Mouse (Mus musculus): ENCODE measurements around the gene Rassf1.

Rassf1 gene

GRCm38 (mm10) chr9:107600745-107601144 is 49.4 kb downstream of the Rassf1 start:
- in situ Hi-C loops (cut with MboI; ENCODE audit: low sequenced_read_pairs), result no loop called here

DNA sequence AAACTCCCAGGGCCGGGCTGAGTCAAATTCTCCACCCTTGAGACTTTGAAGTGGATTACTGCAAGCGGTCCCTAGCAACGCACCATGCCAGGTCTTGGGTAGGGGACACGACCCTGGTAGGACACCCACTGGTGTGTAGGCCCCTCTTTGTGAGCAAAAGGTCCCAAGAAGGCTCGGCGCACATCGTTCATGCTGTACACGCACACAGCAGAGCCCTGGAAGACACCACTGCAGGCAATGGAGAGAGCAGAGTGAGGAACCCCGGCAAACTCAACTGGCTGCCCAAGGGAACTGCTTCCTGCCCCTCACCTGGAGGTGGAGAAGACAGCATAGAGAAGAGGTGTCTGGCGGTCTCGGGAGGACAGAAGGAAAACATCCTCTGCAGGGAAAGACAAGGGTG is 49.9 kb downstream of the Rassf1 start:
- in situ Hi-C loops (cut with MboI; ENCODE audit: low sequenced_read_pairs), result no loop called here

- in situ Hi-C loops (cut with MboI; ENCODE audit: low sequenced_read_pairs), result no loop called here
These were observed 50.8 kb downstream of the Rassf1 start for GRCm38 (mm10) chr9:107602068-107602648.

- in situ Hi-C loops (cut with MboI; ENCODE audit: low sequenced_read_pairs), result no loop called here
These were observed 51.9 kb downstream of the Rassf1 start for GRCm38 (mm10) chr9:107603251-107603650.

DNA sequence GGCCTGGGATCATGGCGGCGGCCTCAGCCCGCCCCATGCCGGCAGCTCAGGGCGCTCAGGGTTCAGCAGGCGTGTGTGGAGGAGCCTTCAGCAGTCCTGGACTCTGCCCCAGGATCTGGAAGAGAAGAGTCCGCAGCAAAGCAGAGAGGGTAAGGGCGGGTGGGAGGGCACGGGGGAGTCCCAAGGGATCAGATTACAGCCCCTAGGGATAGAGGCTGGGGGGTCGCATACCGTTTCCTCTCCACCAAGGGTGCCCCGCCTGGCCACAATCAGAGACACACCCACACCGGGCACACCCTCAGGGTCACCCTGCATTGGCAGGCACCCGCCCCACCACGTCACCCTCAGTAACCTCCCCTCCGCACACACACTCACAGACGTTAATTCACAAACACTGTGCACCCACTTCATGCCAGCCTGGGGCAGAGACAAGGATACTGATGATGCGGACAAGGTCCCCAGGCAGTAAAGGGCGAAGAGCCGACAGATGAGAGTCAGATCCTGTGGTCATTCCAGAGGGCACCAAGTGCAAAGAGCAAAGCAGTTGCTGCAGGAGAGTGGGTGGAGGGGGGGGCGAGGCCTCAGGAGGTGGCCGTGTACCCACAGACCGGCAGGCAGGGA is 53.8 kb downstream of the Rassf1 start:
- in situ Hi-C loops (cut with MboI; ENCODE audit: low sequenced_read_pairs), result no loop called here

GRCm38 (mm10) chr9:107606591-107606990 is 55.2 kb downstream of the Rassf1 start:
- in situ Hi-C loops (cut with MboI; ENCODE audit: low sequenced_read_pairs), result no loop called here

DNA sequence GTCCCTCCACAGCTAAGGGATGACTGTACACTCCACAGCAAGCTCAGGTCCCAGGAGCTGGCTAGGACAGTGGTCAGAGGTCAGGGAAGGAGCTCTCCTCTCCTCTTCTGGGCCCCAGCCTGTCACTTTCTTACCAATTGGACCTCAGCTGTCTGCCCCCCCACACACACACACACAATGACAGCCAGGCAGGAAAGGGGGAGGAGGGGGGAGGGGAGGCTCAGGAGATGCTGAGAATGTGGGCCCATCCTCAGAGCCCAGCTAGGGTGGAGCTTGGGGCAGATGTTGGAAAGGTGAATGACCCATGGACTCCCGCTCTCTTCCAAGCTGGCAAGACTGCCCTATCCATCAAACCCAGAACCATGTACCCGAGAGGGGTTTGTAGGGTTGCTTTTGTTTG is 55.7 kb downstream of the Rassf1 start:
- in situ Hi-C loops (cut with MboI; ENCODE audit: low sequenced_read_pairs), result no loop called here

DNA sequence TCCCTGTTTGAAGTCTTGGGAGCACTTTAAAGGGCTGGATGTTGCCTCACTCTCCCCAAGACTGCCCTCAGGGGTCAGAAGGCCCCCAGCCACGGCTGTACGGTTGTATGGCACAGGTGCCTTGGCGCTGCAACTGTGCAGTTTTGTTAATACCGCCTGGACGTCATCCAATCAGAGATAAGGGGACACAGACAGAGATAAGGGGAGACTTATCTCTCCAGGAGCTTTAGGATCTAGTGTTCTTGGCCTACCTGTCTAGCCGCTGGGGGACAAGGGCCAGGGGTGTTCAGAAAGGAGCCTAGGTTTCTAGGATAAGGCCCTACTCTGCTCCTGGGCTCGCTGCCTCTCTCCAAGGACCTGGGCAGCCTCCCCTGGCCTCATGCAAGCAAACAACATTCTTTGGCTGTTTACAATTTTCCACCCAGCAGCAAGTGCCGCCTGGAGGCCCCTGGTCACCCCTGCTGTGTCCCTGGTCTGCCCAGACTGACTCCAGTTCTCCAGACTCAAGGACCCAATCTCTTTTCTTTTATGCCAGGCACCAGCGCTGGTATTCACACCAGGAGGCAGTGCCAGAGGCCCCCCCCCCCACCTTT is 56.4 kb downstream of the Rassf1 start:
- in situ Hi-C loops (cut with MboI; ENCODE audit: low sequenced_read_pairs), result no loop called here

- in situ Hi-C loops (cut with MboI; ENCODE audit: low sequenced_read_pairs), result no loop called here
These were observed 57.5 kb downstream of the Rassf1 start, which contains the start of gene Sema3b for GRCm38 (mm10) chr9:107608741-107609432. Sema3b (minus strand) TSS chr9:107609229.

- in situ Hi-C loops (cut with MboI; ENCODE audit: low sequenced_read_pairs), result no loop called here
These were observed 58.1 kb downstream of the Rassf1 start for GRCm38 (mm10) chr9:107609433-107609830.

DNA sequence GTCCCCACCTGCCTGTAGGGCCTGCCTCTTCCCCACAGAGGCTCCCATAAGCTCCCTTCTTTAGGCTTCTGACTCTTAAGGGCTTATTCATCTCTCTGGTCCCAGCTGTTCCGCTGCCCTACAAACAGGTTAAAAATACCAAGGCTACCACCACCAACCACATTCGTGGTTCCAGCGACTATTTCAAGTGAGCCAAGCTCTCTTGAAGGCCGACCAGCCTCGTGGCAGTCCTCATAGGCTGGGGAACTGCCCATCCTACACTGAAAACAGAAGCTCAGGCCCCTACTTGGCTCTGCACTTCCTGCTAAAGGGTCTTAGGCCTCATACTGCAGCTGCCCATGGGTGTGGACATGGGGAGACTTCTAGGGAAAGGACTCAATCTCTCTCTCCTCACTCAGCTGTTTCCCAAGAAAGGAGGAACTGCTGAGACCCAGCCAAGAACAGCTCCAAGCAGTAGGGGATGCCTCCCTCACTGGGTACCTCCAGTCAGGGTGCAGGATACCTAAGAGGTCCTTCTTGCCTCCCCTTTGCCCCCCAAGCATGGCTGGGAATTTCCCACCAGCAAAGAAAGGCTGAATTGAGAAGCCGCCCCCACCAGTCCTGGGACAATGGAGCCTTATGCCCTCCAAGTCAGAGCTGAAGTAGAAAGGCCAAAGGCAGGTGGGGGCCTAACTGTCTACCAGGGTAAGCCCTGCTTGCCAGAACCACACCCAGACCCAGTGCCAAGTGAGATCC is 60.3 kb downstream of the Rassf1 start:
- in situ Hi-C loops (cut with MboI; ENCODE audit: low sequenced_read_pairs), result no loop called here
